Mouse (Mus musculus): ENCODE results near the gene Ptch2.

GRCm38 (mm10) chr4:117049485-117049884 lies 46.4 kb upstream of the Ptch2 start:
- TF ChIP-seq CTCF (IDR thresholded peaks at IDR 0.05; ENCODE audit: low read depth, low read length) (no peak), POLR2A (IDR thresholded peaks at IDR 0.05; ENCODE audit: extremely low read depth, insufficient read depth, low read length) (no peak)

Data from liver, adult 2 months (tissue).